Mouse (Mus musculus) cerebellum, postnatal 10 days (tissue): ENCODE measurements at regions not wholly inside any gene's neighbourhood (a gene's known extent, or its start where the extent isn't known, plus 50 kb on each side); places are given as distances from the start of the nearest gene placed in this dataset.
"Not testable (repeated sequence)": the region's sequence is repeated elsewhere in the genome, so short reads cannot be mapped to it uniquely, and the experiment has no call there.

Experiments
- DNase-seq, 2 experiments: peaks; one replicate each; pipeline ENCODE4 v3.0.0; 2021; ENCODE audit warnings: mixed read lengths in 2 of 2

GRCm38 (mm10) chr1:117354624-117355023 lies 342.3 kb upstream of the Gm28363 start:
- peak in 1 of 2 experiments; percentile 1 for DNase-seq

GRCm38 (mm10) chr1:117356418-117357194 lies 340.3 kb upstream of the Gm28363 start:
- no peak for DNase-seq

- DNase-seq: no peak
Measured at GRCm38 (mm10) chr1:117364066-117364465, 332.9 kb upstream of the Gm28363 start.

- DNase-seq: peak; percentile 2 to 6
Measured at GRCm38 (mm10) chr1:117412349-117412748, 284.6 kb upstream of the Gm28363 start.

GRCm38 (mm10) chr1:117457736-117458135 lies 239.2 kb upstream of the Gm28363 start:
- DNase-seq: no peak

- DNase-seq: not testable (repeated sequence)
Measured at GRCm38 (mm10) chr1:117458156-117458850, 238.6 kb upstream of the Gm28363 start.

- not testable (repeated sequence) for DNase-seq
Measured at GRCm38 (mm10) chr1:117459126-117459525, 237.8 kb upstream of the Gm28363 start.

- DNase-seq: no peak
Measured at GRCm38 (mm10) chr1:117490176-117490575, 206.8 kb upstream of the Gm28363 start.

GRCm38 (mm10) chr1:117497003-117497402 lies 199.9 kb upstream of the Gm28363 start:
- DNase-seq: no peak

GRCm38 (mm10) chr1:117519498-117520032 lies 177.4 kb upstream of the Gm28363 start:
- DNase-seq: peak; percentile 13 to 57
